Mouse (Mus musculus) kidney, postnatal 14 days (tissue): ENCODE measurements at regions not wholly inside any gene's neighbourhood (a gene's known extent, or its start where the extent isn't known, plus 50 kb on each side); places are given as distances from the start of the nearest gene placed in this dataset.

Experiments used
- DNase-seq: peaks from one replicate; pipeline ENCODE4 v3.0.0; 2022; ENCODE audit warnings: mixed read lengths

DNA sequence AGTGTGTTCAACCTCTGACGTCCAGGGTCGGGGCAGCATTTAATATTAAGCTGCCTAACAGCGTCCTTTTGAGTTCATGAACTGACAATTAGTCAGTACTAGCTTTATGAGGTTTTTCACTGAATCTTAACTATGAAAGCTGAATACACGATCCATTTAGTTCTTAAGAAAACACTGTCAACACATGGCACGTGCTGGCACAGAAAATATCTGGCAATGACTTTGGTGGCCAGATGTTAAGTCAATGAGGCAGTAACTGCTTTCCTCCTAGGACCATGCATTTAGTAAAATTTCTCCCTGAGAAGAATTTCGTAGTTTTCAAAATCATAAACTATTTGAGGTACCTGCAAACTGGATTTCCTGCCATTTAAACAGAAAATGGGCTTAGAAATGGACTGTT is 191.4 kb upstream of the Sox2 start:
- DNase-seq = no peak

DNA sequence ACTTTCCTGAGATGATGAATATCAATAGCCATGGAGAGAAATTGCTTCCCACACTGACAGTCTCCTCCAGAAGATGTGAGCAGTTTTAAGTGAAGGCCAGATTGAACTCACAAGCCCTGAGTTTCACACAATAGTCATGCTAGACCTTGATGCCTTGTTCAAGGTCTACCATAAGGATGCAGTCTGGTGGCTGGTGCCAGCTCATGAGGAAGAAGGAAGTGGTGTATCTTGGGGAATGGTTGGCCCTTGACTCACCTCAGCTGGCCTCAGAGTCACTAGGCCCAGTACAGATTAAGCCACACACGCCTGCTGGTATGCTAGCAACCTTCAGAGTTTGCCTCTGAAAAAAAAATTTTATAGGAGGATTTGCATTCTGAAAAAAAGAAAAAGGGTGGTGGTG is 192.4 kb upstream of the Sox2 start:
- DNase-seq = no peak

DNA sequence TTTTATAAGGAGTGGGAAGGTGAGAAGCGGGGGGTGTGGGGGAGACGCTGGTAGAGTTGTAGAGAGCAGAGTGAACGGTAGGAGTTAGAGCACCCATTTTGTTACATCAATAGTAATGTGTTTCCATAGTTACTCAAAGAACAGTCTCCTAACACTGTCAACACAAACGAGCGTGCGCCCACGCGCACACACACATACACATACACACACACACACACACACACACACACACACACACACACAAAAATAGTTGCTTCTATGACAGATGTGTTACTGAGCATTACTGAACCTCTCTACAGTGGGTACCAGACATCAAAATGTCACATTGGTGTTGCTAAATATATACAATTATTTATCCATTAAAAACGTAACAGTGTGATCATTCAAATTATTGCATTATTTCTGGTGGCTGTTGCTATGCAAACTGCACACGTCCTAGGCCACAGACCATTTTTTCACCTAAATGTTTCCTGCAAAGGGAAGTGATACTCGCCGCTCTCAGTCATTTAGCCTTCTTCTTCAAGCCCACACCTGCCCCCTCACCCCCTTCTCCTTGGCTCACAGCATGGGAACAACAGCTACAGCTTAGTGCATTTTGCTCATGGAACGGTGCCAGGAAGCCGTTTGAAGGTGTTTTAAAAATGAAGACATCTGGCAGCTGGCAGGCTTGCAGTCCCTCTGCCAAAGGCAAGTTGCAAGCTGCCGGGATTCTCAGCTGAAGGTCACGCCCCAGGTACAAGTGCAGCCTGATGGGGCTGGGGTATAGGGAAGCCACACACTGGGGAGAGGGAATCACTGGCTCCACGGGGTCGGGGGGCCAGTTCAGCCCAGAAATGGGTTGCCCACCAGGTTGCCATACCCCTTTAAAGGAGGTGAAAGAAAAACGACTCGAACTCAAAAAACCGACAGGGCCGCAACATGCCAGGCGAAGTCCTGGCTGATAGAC is 193.4 kb upstream of the Sox2 start:
- DNase-seq = no peak

DNA sequence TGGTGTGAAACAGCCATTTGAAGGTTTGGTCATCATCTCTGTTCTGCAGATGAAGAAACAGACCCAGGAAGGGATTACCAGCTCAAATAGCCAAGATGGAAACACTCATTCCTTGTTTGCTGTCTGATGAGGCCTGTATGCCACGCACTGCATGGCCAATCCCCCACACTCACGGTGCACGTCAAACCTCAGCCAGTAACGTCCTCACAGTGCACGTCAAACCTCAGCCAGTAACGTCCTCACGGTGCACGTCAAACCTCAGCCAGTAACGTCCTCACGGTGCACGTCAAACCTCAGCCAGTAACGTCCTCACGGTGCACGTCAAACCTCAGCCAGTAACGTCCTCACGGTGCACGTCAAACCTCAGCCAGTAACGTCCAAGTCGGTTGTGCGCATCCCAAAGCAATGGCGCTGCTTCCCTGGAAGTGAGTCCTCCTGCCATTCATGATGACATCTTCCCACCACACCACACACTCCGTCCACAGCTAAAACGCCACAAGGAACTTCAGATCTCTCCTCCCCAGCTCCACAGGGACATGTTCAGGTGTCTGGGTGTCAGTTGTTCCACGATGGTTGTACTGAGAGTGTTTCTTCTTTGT is 196.1 kb upstream of the Sox2 start:
- no peak for DNase-seq

DNA sequence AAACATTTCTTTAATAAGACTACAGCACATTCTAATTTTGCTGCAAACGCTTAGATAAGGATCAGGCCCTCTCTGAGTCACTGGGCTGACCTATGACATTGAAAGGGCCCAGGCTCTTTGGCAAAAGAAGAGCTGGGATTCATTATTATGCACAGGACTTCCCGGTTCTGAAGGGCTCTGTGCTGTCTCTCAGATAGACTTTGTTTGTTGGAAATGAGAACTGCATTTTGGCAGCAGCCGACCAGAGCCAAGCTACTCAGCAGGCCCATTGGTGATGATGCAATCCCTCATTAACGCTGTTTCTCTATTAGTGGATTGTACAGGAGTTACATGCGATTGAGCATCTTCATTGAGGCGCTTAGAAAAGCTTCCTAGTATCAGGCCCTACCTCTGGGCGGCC is 204.9 kb upstream of the Sox2 start:
- DNase-seq = no peak

DNA sequence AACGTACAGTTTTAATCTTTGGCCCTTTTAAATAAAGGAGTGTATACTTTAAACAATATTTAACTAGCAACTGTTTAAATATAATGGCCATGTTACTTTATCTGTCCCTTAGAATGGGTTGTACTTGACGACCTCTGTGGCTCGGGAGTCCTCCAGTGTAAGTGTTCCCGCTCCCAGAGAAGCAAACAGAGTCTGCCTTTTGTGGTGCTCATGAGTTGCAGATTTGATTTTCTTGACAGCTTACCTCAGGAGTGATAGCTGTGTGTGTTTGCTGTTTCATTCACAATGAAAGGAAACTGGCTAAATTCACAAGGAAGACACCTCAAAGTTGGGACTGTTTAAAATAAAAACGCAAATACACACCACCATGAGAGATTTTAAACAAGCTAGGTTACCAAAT is 205.4 kb upstream of the Sox2 start:
- no peak for DNase-seq

DNA sequence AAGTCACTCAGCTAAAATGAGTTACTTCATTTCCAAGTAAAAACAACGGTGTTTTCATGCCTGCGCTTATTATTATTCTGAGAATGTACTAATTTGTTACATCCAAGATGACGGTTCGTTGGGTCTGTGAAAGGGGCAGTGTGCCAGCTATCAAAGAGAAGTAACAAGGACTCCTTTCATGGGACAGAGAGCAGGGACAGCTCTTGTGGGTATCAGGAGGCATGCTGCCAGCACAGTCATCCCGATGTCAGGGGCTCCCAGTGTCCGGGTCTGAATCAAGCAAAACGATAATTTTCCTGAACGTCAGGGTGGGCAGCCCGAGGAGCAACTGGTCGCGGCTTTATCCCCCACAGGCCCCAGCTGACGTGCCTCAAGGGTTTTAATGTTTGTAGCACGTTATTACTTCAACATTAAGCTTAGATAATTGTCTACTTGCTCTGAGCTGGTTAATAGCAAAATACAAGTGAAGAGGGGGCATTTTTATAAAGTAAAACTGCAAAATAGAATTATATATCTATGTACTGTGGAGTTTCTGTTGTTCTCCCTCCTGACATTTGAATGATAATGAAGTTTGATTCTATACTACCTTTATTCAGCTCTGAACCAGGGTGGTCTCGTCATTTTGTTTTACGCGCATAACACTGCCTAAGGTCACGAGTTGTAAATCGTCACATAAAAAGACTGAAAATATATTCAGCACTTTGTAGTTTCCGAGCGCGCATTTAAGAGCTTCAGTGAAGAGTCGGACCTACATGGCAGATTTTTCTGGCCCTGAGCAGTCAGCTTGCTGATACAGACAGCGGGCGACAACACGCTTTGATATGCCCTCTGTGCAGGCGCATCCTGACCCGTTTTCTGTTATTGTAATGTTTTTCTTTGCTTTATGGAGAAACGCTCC is 206.2 kb upstream of the Sox2 start:
- DNase-seq = no peak

DNA sequence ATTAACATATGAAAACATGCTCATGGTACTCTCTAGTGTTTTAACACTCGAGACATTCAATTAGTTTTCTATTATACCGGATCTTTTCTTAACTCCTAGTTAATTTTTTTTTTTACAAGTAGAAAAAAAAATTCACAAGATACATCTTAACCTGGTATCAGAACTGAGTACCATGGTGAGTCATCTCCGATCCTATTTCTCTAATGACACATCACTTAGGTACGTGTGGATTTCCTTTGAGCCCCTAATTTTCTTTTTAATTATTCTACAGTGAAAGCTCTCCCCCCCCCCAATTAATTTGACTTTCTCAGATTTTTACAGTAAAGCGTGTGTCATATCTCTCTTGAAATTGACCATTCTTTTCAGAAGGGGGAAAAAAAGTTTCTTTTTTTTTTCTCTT is 206.9 kb upstream of the Sox2 start:
- no peak for DNase-seq

DNA sequence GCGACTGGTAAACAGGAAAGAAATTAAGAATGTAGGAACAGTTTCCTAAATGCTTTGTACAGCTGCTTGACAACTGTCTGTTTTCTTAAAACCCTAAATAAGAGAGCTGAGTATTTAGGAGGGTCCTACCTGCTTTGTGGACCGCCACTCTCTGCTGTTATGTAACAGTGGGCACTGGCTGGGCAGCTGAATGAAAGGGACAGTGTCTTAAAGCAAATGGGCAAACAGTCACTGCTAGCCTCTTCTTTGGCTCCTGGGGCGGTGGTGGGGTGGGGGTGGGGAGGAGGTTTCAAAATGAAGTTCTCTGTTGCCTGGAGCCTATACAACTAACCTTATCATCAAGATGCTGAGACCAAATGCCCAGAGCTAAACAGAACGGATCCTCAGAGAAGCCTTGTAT is 208.4 kb upstream of the Sox2 start:
- no peak for DNase-seq

DNA sequence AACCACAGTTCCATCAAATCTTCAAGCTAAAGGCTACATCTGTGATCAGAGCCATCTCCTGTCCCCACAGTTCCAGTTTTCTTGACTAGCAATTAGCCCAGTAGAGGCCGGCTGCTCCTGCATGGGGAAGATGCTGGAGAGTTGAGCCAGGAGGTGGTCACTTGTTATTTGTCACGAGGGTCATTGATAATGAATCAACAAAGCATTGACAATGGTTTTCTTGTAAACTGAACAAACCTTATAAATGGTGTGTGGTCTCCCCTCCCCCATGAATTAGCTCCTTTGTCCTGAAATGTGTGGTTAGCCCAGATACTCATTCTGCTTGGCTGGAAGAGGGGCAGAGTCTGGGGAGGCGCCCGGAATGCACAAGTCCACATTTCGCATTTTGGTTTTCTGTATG is 208.9 kb upstream of the Sox2 start:
- no peak for DNase-seq

DNA sequence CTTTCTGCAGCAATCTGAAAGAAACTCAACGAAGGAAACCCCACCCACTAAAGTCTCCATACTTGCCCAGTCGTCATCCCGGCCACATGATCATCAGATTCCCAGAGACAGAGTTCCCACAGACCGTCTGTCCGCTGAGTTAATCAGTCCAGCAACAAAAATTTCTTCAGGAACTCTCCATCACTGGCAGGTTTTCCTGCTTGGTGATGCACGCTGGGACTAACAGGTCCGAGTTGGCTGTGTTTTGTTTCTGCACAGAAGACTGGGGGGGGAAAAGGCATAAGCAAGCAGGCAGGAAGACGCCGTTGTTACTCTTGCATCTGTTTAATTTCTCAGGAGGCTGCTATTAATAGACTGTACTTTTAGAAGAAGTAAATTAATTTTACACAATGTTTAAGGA is 215.3 kb upstream of the Sox2 start:
- no peak for DNase-seq

DNA sequence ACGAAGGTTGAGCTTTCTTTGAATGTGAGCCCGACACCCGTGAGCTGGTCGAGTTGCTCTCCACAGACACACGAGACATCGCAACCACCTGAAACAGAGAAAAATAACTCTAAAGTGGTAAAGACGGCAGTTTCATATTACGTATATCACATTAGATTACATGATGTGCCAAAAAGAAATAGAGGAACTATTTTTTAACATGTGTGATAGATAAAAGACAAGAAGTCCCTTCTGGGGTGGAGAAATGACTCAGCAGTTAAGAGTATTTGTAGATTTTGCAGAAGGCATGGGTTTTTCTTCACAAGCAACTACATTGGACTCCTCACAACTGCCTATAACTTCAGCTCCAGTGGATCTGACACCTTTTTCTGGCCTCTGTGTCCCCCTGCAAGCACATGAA is 222.2 kb upstream of the Sox2 start:
- no peak for DNase-seq

DNA sequence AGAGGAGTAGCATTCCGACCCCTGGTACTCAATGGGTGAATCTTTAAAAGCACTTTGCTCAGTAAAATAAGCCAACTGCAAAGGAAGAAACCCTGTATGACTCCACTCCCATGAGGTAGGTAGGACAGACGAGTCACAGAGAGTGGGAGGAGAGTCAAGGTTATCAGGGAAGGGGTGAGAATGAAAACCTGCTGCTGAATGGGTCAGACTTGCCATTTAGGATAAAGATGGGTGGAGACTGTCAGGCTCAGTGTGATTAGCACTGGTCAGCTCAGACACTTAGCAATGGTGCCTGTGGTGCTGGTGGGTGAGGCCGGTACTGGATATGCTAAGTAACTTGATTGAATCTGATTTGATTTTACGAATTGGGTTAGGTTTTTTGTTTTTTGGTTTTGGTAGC is 222.7 kb upstream of the Sox2 start:
- DNase-seq = no peak

DNA sequence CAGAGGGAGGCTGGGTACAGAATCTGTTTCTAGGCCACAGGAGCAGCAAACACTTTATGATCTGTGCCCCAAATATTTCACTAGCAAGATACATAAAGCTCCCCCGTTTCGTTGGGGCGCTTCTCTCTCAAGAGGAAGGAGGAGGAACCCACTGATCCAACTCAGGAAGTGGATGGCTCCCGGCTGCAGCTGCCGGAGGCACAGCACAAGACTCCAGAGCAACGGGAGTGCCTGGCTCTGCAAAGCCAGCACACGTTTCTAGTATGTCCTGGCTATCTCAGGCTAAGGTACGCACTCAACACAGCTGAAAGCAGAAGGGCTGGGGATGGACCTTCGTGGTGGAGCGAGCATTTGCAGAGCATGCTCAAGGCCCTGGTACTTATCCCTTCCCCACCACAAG is 223.2 kb upstream of the Sox2 start:
- DNase-seq = no peak

DNA sequence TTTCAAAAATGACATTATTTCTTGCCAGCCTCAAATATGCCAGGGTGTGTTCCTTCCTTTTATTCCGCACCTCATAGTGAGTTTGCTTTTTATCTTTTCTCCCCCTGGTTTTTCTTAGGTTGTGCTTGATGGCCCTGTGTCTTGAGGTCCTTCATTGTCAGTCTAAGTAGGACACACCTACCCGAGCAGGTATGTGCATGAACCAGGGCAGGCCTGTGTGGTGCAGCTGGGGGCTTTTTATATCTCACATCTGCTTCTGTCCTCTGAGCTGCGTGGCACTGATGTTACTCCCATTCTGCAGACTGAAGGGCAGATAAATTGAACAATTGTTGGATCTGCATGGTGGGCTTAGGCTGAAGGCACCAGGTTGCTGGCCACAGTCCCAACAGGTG is 238.3 kb upstream of the Sox2 start:
- no peak for DNase-seq

DNA sequence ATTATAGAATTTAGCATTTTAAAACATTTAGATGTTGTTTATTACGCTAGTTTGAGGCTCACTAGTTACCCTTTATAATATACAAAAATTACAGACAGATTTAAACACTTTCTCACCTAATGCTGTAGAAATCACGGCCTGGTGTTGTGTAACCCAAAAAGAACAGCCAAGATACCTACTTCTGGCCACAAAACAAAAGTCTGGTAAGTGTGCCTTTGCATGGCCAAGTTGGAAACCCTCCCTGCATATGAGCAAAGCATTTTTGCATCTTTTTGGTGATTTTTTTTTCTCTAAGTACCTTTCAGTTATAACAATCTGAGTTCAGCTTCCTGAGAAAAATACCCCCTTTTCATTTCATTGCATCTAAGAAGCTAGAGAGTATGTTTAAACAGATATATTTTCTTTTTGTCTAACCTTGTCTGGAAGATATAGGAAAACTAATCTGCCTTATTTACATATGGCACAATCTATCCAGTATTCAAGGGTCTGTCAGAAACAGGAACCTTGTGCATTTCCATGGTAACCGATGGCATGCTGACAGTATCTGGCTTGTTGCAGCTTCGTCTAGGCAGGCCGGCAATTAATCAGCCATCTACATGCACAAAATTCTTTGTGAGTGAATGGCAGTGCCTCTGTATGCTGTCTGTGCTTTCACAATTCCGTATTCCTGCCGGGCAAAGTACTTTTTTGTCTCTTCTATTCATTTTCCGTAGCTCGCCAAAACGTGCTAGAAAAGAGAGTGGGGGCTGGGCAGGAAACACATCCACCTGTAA is 238.9 kb upstream of the Sox2 start:
- no peak for DNase-seq

DNA sequence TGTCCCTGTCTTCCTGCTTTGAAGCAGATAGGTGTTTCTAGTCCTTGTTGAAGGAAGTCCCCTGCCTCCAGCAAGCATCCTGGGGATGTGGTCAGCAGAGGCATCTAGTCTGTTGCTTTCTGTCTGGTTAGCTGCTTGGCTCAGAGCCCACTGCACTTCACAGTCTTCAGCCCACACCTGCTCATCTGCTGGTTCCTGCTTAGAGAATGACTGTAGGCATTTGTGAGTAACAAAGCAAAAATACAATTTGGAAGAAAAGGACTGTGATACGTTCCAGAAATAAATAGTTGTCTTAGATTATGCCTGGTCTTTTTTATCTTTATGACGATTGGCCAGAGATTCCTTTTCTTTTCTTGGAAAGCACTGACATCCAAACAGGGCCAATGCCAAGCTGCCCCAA is 246.6 kb upstream of the Sox2 start:
- no peak for DNase-seq

DNA sequence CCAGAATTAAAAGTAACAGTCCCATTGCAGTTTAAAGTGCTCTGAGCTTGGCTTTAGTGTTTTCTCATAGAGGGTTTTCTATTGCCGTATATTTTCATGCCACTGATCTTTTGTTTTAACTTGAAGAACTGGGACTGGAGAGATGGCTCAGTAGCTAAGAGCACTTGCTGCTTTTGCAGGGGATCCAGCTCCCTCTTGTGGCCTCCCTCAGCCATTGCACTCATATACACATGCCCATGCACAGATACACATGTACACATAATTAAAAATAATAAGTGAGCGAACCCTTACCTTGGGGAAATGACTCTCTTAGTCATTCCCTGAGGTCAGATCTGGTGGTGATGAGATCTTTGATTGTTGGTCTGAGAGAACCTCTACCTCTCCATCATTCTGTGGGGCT is 258.9 kb upstream of the Sox2 start:
- DNase-seq = no peak

DNA sequence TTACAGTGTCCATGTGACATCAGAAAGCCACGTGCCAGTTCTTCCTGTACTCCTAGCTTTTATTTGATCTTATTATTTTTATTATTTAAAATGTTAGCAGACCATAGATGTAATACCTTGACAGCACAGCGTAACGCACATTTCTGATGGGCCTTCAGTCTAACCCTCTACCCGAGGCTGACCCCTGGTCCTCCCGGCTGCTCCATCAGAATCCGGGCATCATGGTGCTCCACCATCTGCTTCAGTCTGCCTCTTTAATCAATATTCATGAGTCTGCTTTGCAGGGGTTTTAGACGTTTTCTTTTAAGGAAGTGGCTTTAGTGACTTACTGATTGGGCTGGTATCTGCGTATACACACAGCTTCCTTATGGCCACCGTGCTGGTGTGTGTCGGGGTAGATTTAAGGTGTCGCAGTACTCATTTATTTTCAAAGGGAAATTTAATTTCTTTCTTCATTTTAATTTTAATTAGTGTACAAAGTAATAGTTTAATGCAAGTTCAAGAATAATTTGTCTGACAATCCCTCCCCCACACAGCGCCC is 265.2 kb upstream of the Sox2 start:
- DNase-seq = no peak

DNA sequence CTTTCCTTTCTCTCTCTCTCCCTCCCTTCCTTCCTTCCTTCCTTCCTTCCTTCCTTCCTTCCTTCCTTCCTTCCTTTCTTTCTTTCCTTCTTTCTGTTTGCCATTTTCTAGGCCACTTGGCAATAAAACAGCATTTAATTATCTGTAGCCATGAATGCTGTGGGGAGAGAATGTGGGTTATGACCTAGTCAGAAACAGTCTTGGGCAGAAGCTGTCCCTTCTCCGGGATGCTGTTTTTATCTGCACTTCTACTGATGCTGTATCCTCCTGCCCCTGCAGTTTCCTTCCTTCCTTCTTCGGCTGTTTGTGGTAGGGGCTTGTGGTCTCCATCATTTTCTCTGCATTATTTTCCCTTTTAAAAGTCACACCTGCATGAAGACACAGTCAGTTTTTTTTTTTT is 272.3 kb upstream of the Sox2 start:
- no peak for DNase-seq

DNA sequence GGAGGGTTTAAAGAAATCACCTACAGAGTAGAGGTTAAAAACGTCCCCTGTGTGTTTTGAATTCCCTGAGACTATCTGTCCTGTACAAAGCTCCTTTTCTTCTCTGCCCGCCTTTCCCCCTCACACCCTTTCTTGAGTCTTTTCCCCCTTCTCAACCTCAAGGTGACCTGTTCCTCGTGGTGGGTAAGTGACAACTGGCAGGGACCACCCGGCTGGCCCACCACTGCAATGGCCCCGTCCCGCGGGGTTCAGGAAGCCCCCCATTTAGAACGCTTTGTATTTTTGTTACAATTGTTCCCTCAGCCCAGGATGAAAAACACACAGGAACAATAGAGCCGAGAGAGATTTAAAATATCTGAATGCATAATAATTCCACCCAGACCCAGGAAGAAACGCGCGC is 272.9 kb upstream of the Sox2 start:
- DNase-seq = no peak

DNA sequence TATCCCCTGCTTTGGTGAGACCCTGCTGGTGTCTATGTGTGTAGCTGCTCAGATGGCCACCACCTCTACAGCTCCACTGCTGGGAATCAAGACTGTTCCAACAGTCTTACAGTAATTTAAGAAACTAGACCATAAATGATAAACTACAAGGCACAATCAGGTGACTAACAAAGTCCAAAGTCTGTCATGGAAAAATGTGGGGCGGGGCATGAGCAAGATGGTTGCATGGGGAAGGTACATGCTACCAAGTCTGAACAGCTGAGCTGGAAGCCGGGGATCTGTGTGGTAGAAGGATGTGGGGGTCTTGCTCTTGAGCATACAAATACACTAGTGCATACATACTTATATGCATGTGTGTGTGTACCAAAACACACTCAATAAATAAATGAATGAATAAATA is 278.8 kb upstream of the Sox2 start:
- no peak for DNase-seq

DNA sequence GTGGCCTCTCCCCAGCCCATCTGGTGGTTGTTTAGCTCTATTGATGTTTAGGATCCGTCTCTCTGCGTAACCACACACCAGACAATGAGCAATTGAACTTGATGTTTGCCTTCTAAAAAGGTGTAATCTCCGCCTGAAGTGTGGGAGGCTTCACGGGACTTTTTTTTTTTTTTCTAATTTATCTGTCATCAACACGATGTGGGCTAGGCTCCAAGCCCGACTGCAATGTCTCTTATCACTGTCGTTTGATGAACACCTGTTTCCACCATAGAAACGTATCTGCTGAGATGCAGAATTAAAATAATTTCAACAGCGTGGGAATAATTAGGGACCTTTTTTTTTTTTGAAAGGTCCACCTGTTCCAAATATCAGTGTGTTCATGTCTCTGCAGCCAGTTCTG is 257.0 kb upstream of the Dnajc19 start:
- DNase-seq = no peak
